Mouse (Mus musculus): ENCODE measurements around the gene Trp53i13.

Gene Trp53i13

GRCm38 (mm10) chr11:77492311-77492871 lies 23.4 kb downstream of the Trp53i13 start:
- DNase-seq (ENCODE audit: low spot score in 2 of 2) = no peak

DNA sequence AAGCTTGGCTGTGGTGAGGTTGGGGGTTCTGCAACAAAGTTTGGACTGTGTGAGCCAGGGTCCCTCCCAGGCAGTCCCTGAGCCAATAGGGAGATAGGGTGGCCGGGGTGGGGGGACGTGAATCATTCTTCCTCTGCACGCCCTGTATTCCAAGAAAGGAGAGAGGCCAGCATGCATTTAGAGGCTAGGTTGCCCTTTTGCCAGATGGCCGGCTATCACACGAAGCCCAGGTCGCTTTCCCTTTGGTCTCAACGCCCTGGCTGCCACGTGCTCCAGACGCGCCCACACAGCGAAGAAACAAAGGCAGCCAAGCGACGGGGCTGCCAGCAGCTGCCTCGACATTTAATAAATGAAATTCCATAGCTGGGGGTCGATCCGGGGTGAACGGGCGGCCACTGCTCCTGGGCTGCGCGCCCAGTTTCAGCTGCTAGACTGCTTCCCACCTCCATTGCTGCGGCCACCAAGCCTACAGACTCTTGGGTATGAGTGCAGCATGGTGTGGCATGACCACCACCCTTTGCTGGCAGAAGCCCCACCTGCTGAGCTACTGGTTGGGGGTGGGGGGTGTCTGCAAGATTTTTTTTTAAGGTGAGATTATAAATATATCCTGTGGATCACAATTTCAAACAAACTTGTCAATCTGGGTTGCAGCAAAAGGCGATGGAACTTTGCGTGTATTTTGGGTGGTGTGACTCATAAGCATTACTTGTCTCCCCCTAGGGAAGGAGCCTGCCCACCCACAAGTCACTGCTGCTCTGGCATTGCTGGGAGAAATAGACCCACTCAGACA lies 24.1 kb downstream of the Trp53i13 start:
- DNase-seq (ENCODE audit: low spot score in 2 of 2) = peak; percentile 74 to 78

DNA sequence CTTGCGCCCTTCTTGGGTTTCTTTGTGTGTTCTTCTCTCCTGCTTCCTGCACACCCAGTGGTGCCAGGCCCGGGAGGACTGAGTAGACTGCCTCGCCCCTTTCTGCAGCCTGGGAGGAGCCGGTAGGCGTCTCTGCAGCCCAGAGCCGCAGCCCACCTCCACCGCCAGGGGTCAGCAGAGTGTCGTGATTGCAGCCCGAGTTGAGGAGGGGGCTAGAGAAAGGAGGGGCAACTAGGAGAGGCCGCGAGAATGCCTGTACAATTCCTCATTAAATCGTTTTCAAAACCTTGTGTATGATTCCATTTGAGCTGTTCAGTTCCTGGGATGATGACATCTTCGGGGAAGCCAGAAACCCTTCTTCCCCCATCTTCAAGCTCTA lies 24.7 kb downstream of the Trp53i13 start:
- peak; percentile 89 to 95 for DNase-seq (ENCODE audit: low spot score in 2 of 2)

GRCm38 (mm10) chr11:77490451-77490850 lies 25.3 kb downstream of the Trp53i13 start:
- DNase-seq (ENCODE audit: low spot score in 2 of 2) = no peak

DNA sequence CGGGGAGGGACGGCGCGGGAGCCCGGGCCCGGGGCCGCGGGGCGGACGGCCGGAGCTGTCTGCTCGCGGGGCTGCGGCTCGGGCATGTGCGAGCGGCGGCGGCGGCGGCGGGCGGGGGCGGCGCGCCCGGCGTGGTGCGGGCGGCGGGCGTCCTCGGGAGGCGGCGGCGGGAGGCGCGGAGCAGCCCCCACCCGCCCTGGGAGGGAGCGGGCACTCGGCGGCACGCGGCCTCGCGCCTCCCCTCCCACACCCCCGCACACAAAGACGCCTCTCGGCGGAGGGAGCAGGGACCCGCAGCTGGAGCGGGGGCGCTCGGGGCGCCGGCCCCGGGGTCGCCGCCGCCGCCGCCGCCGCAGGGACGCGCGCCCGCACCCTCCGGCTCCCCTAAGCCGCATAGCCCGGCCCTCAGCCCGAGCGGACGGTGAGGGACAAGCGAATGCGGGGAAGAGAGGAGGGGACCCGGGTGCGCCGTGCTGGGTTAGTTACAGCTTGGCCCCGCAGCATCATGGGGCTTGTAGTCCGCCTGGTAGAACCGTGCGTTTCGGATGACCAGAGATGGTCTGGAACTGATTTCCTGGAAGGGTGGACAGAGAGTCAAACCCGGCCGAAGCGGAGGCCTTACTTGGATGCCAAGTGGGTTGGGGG lies 26.1 kb downstream of the Trp53i13 start, which contains the start of gene Ankrd13b:
Ankrd13b (minus strand) TSS at position 88 of the 645 bp plus-strand sequence.
- no peak for DNase-seq (ENCODE audit: low spot score in 2 of 2)

GRCm38 (mm10) chr11:77488771-77489581 lies 26.8 kb downstream of the Trp53i13 start:
- DNase-seq (ENCODE audit: low spot score in 2 of 2) = no peak

- no peak for DNase-seq (ENCODE audit: low spot score in 2 of 2)
Measured at GRCm38 (mm10) chr11:77486798-77487197, 29.0 kb downstream of the Trp53i13 start.

GRCm38 (mm10) chr11:77485229-77485628 lies 30.6 kb downstream of the Trp53i13 start:
- no peak for DNase-seq (ENCODE audit: low spot score in 2 of 2)

DNA sequence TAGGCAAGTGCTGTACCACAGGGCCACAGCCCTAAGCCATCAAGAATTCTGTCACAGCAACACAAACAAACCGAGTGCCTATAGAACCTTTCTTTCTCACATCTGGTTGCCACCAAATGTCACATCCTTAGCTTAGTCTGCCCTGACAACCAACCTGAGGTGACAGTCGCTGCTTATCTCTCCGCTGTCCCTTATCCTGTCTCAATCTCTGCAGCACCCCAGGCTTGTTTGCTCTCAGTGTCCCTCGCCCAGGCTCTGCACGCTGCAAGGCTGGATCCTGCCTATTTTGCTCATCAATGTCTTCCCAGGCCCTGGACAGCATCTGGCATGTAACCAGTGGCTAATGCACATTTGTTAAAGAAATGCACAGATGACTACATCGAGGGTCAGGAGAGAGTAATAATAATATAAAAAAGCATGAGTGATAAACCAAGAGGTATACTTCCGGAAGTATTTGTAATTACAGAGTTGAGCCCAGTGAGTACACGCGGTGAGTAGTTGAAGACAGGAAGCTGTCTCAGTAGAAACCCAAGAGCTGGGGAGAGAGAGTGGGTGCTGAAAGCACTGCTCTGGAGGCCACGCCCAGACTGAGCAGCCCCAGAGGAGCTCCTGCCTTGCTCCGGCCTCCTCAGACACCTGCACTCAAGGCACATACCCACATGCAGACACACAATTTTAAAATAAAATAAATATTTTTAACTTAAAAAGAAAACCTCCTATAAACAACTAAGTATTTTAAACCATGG lies 32.1 kb downstream of the Trp53i13 start:
- no peak for DNase-seq (ENCODE audit: low spot score in 2 of 2)

GRCm38 (mm10) chr11:77483043-77483442 lies 32.7 kb downstream of the Trp53i13 start:
- no peak for DNase-seq (ENCODE audit: low spot score in 2 of 2)

DNA sequence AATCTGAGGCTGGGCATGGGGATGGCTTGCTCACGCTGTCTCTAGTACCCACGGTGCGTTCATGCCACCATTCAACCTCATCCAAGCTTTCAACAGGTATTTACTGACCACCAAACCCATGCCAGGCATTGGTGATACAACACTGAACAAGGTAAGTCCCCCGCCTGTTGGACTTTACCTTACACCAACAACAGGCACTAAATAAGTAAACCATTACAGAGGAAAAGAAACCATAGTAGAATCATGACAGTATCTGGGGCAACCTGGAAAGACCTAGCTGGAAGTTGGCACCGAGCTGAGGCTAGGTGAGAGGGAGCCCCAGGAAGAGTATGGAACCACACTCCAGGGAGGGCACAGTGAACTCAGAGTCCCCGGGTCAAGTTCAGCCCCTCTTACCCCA lies 38.9 kb downstream of the Trp53i13 start:
- no peak for DNase-seq (ENCODE audit: low spot score in 2 of 2)

- no peak for DNase-seq (ENCODE audit: low spot score in 2 of 2)
Measured at GRCm38 (mm10) chr11:77476216-77476615, 39.6 kb downstream of the Trp53i13 start.

DNA sequence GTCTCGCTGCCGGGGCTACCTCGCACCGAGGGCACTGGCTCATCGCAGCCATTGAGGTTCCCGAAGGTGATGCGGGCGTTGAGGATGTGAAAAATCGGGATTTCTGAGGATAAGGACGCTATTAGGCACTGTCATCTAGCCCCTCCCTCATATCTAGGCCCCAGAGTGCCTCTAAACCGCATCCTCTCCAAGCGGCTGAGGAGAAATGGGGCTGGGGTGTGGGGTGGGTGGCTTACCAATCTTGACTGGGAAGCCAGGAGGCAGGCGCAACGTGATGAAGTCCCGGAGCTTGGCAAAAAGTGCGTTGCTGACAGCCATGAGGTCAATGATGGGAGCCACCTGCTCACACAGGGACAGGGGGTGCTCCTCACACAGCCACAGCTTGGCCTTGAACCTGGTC lies 43.0 kb downstream of the Trp53i13 start:
- DNase-seq (ENCODE audit: low spot score in 2 of 2) = no peak

GRCm38 (mm10) chr11:77471407-77471806 lies 44.4 kb downstream of the Trp53i13 start:
- no peak for DNase-seq (ENCODE audit: low spot score in 2 of 2)

- no peak for DNase-seq (ENCODE audit: low spot score in 2 of 2)
Measured at GRCm38 (mm10) chr11:77468397-77468796, 47.4 kb downstream of the Trp53i13 start.

GRCm38 (mm10) chr11:77467784-77468183 lies 48.0 kb downstream of the Trp53i13 start:
- peak in 1 of 2 experiments; percentile 59 for DNase-seq (ENCODE audit: low spot score in 2 of 2)

GRCm38 (mm10) chr11:77467157-77467556 lies 48.6 kb downstream of the Trp53i13 start:
- DNase-seq (ENCODE audit: low spot score in 2 of 2) = peak in 1 of 2 experiments; percentile 68

DNA sequence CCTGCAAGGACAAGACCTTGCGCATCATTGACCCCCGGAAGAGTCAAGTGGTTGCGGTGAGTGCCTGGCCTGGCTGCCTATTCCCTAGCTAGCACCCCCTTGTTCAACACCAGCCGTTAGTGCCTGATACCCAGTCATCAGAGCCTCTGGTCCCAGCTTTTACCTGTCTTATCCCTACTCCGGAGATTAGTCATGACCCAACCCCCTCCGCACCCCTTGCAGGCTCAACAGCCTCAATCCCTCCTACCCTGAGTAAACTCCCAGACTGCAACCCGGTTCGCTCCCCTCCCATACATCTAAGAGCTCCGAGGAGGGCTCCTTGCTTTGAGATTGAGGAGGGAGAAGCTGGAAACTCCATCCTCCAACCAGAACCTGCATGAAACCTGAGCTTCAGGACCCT lies 49.2 kb downstream of the Trp53i13 start:
- DNase-seq (ENCODE audit: low spot score in 2 of 2) = no peak

- no peak for DNase-seq (ENCODE audit: low spot score in 2 of 2)
Measured at GRCm38 (mm10) chr11:77465111-77465510, 50.7 kb downstream of the Trp53i13 start.

- DNase-seq (ENCODE audit: low spot score in 2 of 2) = no peak
Measured at GRCm38 (mm10) chr11:77464684-77465083, 51.1 kb downstream of the Trp53i13 start.

DNA sequence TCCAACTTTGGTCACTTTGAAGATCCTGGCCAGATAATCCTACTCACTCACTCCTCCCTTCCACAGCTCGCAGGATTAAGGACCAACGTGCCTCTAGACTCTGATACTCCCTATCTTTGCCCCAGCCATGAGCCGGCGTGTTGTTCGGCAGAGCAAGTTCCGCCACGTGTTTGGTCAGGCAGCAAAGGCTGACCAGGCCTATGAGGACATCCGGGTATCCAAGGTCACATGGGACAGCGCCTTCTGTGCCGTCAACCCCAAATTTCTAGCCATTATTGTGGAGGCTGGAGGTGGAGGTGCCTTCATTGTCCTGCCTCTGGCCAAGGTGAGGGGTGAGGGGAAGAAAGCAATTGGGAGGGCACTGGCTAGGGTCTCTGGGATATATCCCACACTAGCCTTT lies 52.0 kb downstream of the Trp53i13 start:
- no peak for DNase-seq (ENCODE audit: low spot score in 2 of 2)

Measured in urinary bladder, postnatal 4 days (tissue).